Mouse (Mus musculus) embryonic stem cell, embryonic (primary cell): Measurements from ENCODE around the gene Fam71e1.

Experiments used
- CTCF ChIA-PET, 4 experiments: fragments of 300-600 bp in 2 of 4; fragments of 350-600 bp in 2 of 4; sonication (Branson Sonifier 250); formaldehyde crosslinking; loops; one replicate each; lab custom pipeline; 2022; ENCODE audit warnings: inconsistent platforms in 2 of 4; lab: Charles Lee
- POLR2A ChIA-PET, 4 experiments: fragments of 300-600 bp in 2 of 4; fragments of 350-600 bp in 2 of 4; sonication (Branson Sonifier 250); formaldehyde crosslinking; loops; one replicate each; lab custom pipeline; 2022; ENCODE audit warnings: antibody characterized with exemption in 4 of 4, inconsistent platforms in 1 of 4; lab: Charles Lee

Fam71e1 gene

GRCm38 (mm10) chr7:44485572-44486195 lies 10.7 kb upstream of the Fam71e1 start:
- POLR2A ChIA-PET = interaction anchor here (0.5 to 5.3 kb wide), 71 partner anchors 8 to 1159 kb away, joined by 3 to 100 read pairs (median 4); partner anchors contain the start of genes Emc10 (in 3 of the 4), Fam71e1 (in 3 of the 4), Josd2 (in 3 of the 4) and 1700028J19Rik (in 1 of the 4)
- CTCF ChIA-PET = interaction anchor here (0.5 to 3.5 kb wide), 58 partner anchors 7 to 690 kb away, joined by 3 to 23 read pairs (median 4); partner anchors contain the start of genes Emc10 (in 2 of the 4), Fam71e1 (in 2 of the 4), Josd2 (in 1 of the 4) and Lrrc4b (in 1 of the 4)

DNA sequence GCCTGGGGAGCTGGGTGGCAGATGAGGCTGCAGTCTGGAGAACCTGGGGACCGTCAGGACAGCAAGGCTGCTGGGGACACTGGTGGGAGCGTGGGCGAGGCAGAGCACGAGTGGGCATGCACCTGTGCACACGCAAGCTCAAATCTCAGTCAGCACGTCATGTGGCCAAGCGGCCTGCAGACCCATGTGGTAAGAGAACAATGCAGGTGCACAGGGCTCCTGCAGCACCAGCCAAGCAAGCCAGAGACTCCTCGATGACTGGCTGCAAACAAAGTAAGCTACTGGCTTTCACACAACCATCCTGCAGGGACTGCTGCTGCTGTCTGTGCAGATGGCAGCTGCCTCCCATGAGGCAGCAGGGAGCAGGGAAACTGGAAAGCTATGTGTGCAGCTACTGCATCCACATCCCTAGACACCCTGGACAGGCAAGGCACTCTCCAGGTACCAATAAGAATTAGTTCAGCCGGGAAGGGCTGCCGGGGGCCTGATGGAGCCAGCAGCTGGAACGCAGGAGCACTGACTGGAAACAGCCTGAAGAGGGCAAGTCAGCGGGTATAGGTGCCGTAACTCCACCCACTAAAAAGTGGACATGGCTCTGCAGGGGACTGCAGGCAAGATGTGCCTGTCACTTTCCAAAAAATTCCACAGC lies 9.3 kb upstream of the Fam71e1 start:
- ChIA-PET POLR2A (interaction anchor here in 3 of 4 experiments (0.7 to 5.3 kb wide), 23 partner anchors 9 to 241 kb away, joined by 3 to 100 read pairs (median 4); partner anchors contain the start of genes Emc10 (in 2 of the 3), Fam71e1 (in 2 of the 3), Josd2 (in 2 of the 3) and 1700028J19Rik (in 1 of the 3)), CTCF (interaction anchor here in 3 of 4 experiments (0.6 to 3.5 kb wide), 11 partner anchors 10 to 900 kb away, joined by 3 to 23 read pairs (median 4); partner anchors contain the start of genes Emc10 (in 1 of the 3) and Fam71e1 (in 1 of the 3))

DNA sequence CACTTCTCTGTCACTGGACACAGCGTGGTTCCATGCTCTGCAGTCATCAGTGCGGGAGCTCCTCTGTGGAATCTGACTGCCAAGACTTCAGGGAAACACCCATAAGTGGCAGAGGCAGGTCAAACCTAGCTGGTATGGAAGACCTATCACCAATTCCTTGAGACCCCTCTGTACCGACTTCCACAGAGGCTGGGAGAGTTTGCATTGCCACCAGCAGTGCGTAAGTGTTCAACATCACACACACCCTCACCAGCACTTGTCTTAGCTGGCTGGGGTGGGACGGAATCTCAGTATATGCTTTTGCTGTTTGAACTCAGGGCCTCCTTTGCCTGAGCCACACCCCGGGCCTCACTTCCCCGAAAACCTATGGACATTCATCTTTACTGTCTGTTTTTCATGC lies 8.4 kb upstream of the Fam71e1 start:
- POLR2A ChIA-PET = interaction anchor here in 2 of 4 experiments (1.0 to 5.3 kb wide), 7 partner anchors 8 to 183 kb away, joined by 3 to 100 read pairs (median 5); partner anchors contain the start of genes Emc10 (in 2 of the 2), Fam71e1 (in 2 of the 2) and Josd2 (in 1 of the 2)
- CTCF ChIA-PET = interaction anchor here in 1 of 4 experiments (3.5 kb wide), 1 partner anchor 9 kb away, joined by 23 read pairs; the partner anchor contains the start of genes Emc10 and Fam71e1

- ChIA-PET CTCF (interaction anchor here in 1 of 4 experiments (0.9 kb wide), 1 partner anchor 150 kb away, joined by 3 read pairs; no protein-coding TSS in a partner anchor), POLR2A (interaction anchor here in 2 of 4 experiments (1.6 to 5.3 kb wide), 4 partner anchors 8 to 20 kb away, joined by 4 to 100 read pairs (median 50); partner anchors contain the start of genes Emc10 (in 2 of the 2), Fam71e1 (in 2 of the 2) and Josd2 (in 1 of the 2))
These were observed 7.8 kb upstream of the Fam71e1 start for GRCm38 (mm10) chr7:44488545-44488944.

DNA sequence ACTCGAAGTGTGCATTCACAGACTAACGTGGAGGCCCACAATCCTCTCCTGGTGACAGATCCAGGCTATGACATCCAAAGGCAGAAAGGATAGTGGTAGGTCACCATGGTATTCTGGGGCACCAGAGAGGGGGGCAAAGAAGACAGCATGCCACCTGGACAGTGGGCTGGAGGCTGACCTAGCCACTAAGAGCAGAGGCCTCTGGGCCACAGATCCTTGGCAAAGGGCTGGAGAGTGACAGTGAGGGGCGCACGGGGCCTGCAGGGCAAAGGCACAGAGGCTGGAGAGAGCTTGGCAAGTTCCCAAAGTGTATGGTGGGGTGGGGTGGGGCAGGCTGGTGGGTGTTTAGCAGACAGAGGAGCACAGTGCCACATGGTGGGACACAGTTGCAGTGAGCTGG lies 6.1 kb upstream of the Fam71e1 start:
- CTCF ChIA-PET = interaction anchor here in 2 of 4 experiments (0.6 to 2.4 kb wide), 2 partner anchors 28 to 32 kb away, joined by 3 to 5 read pairs; no protein-coding TSS in a partner anchor
- POLR2A ChIA-PET = interaction anchor here in 1 of 4 experiments (0.7 kb wide), 1 partner anchor 739 kb away, joined by 3 read pairs; no protein-coding TSS in a partner anchor

GRCm38 (mm10) chr7:44491391-44491790 lies 5.0 kb upstream of the Fam71e1 start:
- POLR2A ChIA-PET = interaction anchor here in 3 of 4 experiments (0.6 to 1.3 kb wide), 4 partner anchors 23 to 245 kb away, joined by 3 read pairs; partner anchors contain the start of genes 1700028J19Rik (in 1 of the 3) and 2410002F23Rik (in 1 of the 3)
- CTCF ChIA-PET = interaction anchor here in 2 of 4 experiments (0.5 to 2.4 kb wide), 2 partner anchors 27 to 123 kb away, joined by 5 to 15 read pairs; no protein-coding TSS in a partner anchor

DNA sequence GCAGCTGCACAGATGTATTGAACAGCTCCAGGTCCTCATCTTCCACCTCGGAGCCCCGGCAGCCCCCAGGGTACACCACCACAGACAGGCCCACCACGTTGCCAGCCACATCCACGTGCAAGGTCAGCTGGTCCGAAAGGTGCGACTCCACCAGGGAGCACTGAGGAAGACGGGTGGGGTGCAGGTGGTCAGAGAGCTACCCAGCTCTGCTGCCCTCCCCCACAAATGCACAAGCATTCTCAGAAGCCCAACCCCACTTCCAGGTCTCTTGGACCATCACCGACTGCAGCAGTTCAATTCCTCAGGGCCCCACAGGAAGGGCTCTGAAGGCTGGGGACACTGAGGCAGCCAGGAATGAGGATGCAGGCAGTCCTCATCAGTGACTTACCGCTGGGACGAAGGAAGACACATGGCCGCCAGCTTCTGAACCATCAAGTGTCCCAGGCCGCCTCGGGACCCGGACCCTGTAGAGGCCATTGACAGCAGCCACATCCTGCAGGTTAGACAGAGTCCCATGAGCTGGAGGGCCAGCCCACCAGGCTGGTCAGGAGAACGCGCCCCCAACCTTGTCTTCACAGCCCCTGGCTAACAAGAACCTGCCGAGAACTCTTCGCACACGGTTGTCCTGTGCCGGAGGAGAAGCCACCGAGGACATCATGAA lies 4.1 kb upstream of the Fam71e1 start:
- CTCF ChIA-PET = interaction anchor here in 3 of 4 experiments (1.0 to 2.4 kb wide), 4 partner anchors 7 to 141 kb away, joined by 3 to 5 read pairs (median 3); no protein-coding TSS in a partner anchor
- POLR2A ChIA-PET = interaction anchor here in 2 of 4 experiments (0.6 to 1.3 kb wide), 6 partner anchors 21 to 142 kb away, joined by 3 read pairs; no protein-coding TSS in a partner anchor

GRCm38 (mm10) chr7:44494681-44495080 lies 1.7 kb upstream of the Fam71e1 start:
- ChIA-PET POLR2A (interaction anchor here (0.5 to 7.2 kb wide), 17 partner anchors 8 to 248 kb away, joined by 3 to 100 read pairs (median 6); partner anchors contain the start of genes Josd2 (in 2 of the 4), 1700028J19Rik (in 1 of the 4) and 2410002F23Rik (in 1 of the 4)), CTCF (interaction anchor here in 3 of 4 experiments (0.6 to 1.3 kb wide), 5 partner anchors 9 to 355 kb away, joined by 3 to 9 read pairs (median 3); partner anchors contain the start of genes Atf5 (in 1 of the 3), Il4i1 (in 1 of the 3) and Nup62 (in 1 of the 3))

- ChIA-PET CTCF (interaction anchor here in 3 of 4 experiments (0.6 to 3.1 kb wide), 7 partner anchors 9 to 355 kb away, joined by 3 to 23 read pairs (median 3); partner anchors contain the start of genes Atf5 (in 1 of the 3), Il4i1 (in 1 of the 3) and Nup62 (in 1 of the 3)), POLR2A (interaction anchor here (0.5 to 7.2 kb wide), 24 partner anchors 8 to 270 kb away, joined by 3 to 100 read pairs (median 6); partner anchors contain the start of genes 1700028J19Rik (in 2 of the 4), 2410002F23Rik (in 2 of the 4), Josd2 (in 2 of the 4) and Izumo2 (in 1 of the 4))
These were observed 1.3 kb upstream of the Fam71e1 start for GRCm38 (mm10) chr7:44495086-44495485.

DNA sequence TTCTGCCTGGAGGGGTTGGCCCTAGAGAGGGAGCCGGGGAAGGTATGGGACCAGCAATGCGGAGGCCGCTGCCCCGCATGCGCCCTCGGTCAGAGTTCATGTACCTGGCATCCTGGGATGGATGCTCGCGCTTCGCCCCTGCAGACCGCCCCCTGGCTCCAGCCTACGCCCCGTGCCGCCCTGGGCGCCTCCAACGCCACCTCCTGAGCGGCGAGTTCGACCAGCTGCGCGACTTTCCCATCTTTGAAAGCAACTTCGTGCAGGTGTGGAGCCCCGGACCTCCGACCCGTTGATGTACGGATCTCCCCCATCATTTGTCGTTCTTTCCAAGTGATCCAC lies 359 bp downstream of the Fam71e1 start:
- ChIA-PET CTCF (interaction anchor here in 3 of 4 experiments (0.5 to 3.1 kb wide), 25 partner anchors 11 to 816 kb away, joined by 3 to 23 read pairs (median 4); partner anchors contain the start of genes Pold1 (in 2 of the 3) and Nr1h2 (in 1 of the 3)), POLR2A (interaction anchor here (0.5 to 7.2 kb wide), 83 partner anchors 9 to 860 kb away, joined by 3 to 100 read pairs (median 5); partner anchors contain the start of genes Atf5 (in 3 of the 4), Il4i1 (in 3 of the 4), Josd2 (in 3 of the 4) and Nup62 (in 3 of the 4))

DNA sequence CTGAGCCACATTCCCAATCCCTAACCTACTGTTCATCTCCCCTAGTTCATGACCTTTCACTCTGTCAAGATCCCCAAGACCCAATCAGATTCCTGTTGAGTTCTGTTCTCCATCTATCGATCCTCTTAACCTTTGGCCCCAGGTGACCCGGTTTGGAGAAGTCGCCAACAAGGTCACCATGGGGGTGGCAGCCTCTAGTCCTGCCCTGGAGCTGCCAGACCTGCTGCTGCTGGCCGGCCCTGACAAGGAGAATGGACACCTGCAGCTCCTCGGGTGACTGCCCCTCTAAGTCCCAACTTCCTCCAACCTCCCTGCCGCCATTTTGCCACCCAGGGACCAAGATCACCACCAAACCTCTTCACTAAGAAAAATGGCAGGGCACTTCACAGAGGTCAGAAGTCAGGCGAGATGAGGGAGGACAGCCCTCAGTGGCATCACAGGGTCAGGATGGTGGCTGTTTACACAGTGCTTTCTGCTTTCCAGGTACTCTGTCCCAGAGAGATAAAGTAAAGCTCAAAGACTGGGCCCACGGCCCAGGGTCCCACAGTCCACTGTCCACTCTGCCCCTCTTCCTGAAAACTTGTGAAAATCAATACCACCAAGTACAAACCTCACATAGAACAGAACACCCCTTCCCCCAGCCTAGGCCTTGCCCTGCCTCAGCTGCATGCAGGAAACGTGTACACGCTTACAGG lies 1.1 kb downstream of the Fam71e1 start:
- CTCF ChIA-PET = interaction anchor here (0.6 to 3.1 kb wide), 15 partner anchors 7 to 293 kb away, joined by 3 to 23 read pairs (median 4); partner anchors contain the start of gene Pold1 (in 1 of the 4)
- POLR2A ChIA-PET = interaction anchor here (0.5 to 7.2 kb wide), 52 partner anchors 9 to 1808 kb away, joined by 3 to 100 read pairs (median 5); partner anchors contain the start of genes Josd2 (in 3 of the 4), Nup62 (in 2 of the 4), 1700028J19Rik (in 1 of the 4) and 2410002F23Rik (in 1 of the 4)

DNA sequence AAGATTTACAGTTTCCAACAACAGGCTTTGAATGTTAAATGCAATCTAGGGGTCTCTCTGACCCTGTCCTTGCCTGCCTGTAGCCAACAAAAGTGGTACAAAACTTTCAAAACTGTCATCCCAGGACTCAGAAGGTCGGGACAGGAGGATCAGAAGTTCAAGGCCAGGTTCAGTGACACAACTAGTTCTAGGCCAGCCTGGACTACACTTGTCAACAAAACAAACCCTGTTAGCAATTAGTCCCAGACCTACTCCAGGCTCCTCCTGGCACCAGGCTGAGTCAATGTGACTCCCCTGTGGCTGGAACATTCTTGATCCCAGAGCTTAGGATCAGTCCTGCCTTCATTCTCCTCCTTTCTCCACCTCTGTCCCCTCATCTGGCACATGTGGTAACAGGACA lies 2.5 kb downstream of the Fam71e1 start:
- ChIA-PET CTCF (interaction anchor here (0.5 to 1.7 kb wide), 14 partner anchors 20 to 430 kb away, joined by 3 to 12 read pairs (median 5); partner anchors contain the start of genes Ap2a1 (in 1 of the 4) and Pold1 (in 1 of the 4)), POLR2A (interaction anchor here in 3 of 4 experiments (0.6 to 7.2 kb wide), 18 partner anchors 8 to 253 kb away, joined by 3 to 100 read pairs (median 4); partner anchors contain the start of genes Josd2 (in 2 of the 3), 1700028J19Rik (in 1 of the 3), 2410002F23Rik (in 1 of the 3) and Kcnc3 (in 1 of the 3))

- CTCF ChIA-PET = interaction anchor here (0.6 to 2.5 kb wide), 20 partner anchors 19 to 315 kb away, joined by 3 to 9 read pairs (median 6); partner anchors contain the start of gene Pold1 (in 2 of the 4)
- POLR2A ChIA-PET = interaction anchor here in 3 of 4 experiments (0.8 to 7.2 kb wide), 13 partner anchors 12 to 254 kb away, joined by 3 to 65 read pairs (median 4); partner anchors contain the start of genes Kcnc3 (in 2 of the 3), 1700028J19Rik (in 1 of the 3), 2410002F23Rik (in 1 of the 3) and Josd2 (in 1 of the 3)
These were observed 3.7 kb downstream of the Fam71e1 start for GRCm38 (mm10) chr7:44500046-44500445.

GRCm38 (mm10) chr7:44501563-44502115 lies 5.3 kb downstream of the Fam71e1 start:
- POLR2A ChIA-PET = interaction anchor here in 2 of 4 experiments (0.6 to 1.7 kb wide), 8 partner anchors 12 to 1216 kb away, joined by 3 to 9 read pairs (median 4); partner anchors contain the start of genes Sphk2 (in 1 of the 2) and Syt3 (in 1 of the 2)
- CTCF ChIA-PET = interaction anchor here (0.5 to 2.5 kb wide), 28 partner anchors 11 to 485 kb away, joined by 3 to 9 read pairs (median 4); partner anchors contain the start of genes Josd2 (in 1 of the 4), Pold1 (in 1 of the 4) and Prmt1 (in 1 of the 4)
